Mouse (Mus musculus) B cell, adult 2 months (primary cell): ENCODE measurements at regions not wholly inside any gene's neighbourhood (a gene's known extent, or its start where the extent isn't known, plus 50 kb on each side); places are given as distances from the start of the nearest gene placed in this dataset.

ENCODE experiments used
- DNase-seq, 2 experiments: peaks; one replicate each; pipeline ENCODE4 v3.0.0; 2022

GRCm38 (mm10) chr10:42131798-42132197 is 113.6 kb upstream of the Armc2 start:
- DNase-seq, result no peak

GRCm38 (mm10) chr10:42131298-42131697 is 113.1 kb upstream of the Armc2 start:
- no peak for DNase-seq

- no peak for DNase-seq
Measured at GRCm38 (mm10) chr10:42127865-42128419, 109.7 kb upstream of the Armc2 start.

- DNase-seq, result no peak
Measured at GRCm38 (mm10) chr10:42126816-42127215, 108.6 kb upstream of the Armc2 start.

- DNase-seq, result no peak
Measured at GRCm38 (mm10) chr10:42122768-42123635, 104.8 kb upstream of the Armc2 start.

- no peak for DNase-seq
Measured at GRCm38 (mm10) chr10:42121984-42122383, 103.7 kb upstream of the Armc2 start.

- no peak for DNase-seq
Measured at GRCm38 (mm10) chr10:42119326-42119725, 101.1 kb upstream of the Armc2 start.

GRCm38 (mm10) chr10:42118361-42119188 is 100.3 kb upstream of the Armc2 start:
- no peak for DNase-seq

GRCm38 (mm10) chr10:42117523-42117922 is 99.3 kb upstream of the Armc2 start:
- DNase-seq, result no peak

GRCm38 (mm10) chr10:42115920-42116298 is 97.7 kb upstream of the Armc2 start:
- no peak for DNase-seq

- no peak for DNase-seq
Measured at GRCm38 (mm10) chr10:42115224-42115919, 97.1 kb upstream of the Armc2 start.

- no peak for DNase-seq
Measured at GRCm38 (mm10) chr10:42110704-42111103, 92.5 kb upstream of the Armc2 start.

GRCm38 (mm10) chr10:42108294-42109014 is 90.2 kb upstream of the Armc2 start:
- no peak for DNase-seq

GRCm38 (mm10) chr10:42107437-42108293 is 89.4 kb upstream of the Armc2 start:
- DNase-seq, result no peak

- no peak for DNase-seq
Measured at GRCm38 (mm10) chr10:42106611-42107010, 88.4 kb upstream of the Armc2 start.

- DNase-seq, result no peak
Measured at GRCm38 (mm10) chr10:42105083-42105482, 86.8 kb upstream of the Armc2 start.

- no peak for DNase-seq
Measured at GRCm38 (mm10) chr10:42102320-42102719, 84.1 kb upstream of the Armc2 start.

GRCm38 (mm10) chr10:42101096-42101495 is 82.9 kb upstream of the Armc2 start:
- DNase-seq, result no peak

GRCm38 (mm10) chr10:42096924-42097323 is 78.7 kb upstream of the Armc2 start:
- DNase-seq, result no peak

GRCm38 (mm10) chr10:42095986-42096385 is 77.7 kb upstream of the Armc2 start:
- no peak for DNase-seq

- DNase-seq, result no peak
Measured at GRCm38 (mm10) chr10:42094274-42095000, 76.2 kb upstream of the Armc2 start.
